Mouse (Mus musculus) MEL-GATA-1-ER (cell line): ENCODE data around the gene Utp11.
"Not testable (repeated sequence)": the region's sequence is repeated elsewhere in the genome, so short reads cannot be mapped to it uniquely, and the experiment has no call there.

Source experiments
- DNase-seq: peaks from one replicate; pipeline ENCODE4 v3.0.0-alpha.2; 2012; ENCODE audit warnings: low read depth; ENCODE audit errors: extremely low read depth

Utp11 gene

DNA sequence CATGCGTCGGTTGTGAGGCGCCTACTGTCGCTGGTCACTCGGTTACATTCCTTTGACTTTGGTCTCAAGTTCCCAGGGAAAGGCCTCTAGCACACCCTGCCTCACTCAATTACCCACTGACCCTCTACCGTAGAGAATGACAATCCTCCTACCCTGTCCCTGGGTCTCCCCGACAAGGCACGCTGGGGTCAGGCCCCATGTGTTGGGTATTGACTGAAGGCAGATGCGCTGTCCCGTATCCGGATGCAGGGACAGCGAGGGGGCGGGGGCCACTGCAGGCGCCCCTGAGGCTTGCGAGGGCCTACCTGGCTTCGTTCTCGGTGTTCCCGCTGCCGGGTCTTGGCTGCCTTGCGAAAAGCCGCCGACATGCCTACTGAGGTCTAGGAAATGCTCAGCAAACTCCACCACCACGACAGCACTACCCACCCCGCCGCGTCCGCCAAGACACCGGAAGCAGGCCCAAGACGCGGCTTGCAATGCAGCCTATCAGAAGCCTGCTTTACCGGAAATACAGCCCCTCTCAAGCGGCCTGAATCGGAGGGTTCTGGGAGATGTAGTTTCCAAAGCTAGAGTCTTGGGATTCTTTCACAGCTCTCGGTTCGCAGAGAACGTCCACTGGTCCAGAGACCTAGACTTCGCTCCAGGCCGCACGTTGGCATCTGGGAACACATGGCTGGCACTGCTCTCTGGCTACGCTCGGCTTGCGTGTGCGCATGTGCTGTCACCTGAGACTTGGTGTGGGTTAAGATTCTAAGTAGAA is at the start of gene Utp11:
Gene Utp11 (minus strand): TSS at position 466 of the 760 bp plus-strand sequence.
- DNase-seq, result peak; percentile 91

DNA sequence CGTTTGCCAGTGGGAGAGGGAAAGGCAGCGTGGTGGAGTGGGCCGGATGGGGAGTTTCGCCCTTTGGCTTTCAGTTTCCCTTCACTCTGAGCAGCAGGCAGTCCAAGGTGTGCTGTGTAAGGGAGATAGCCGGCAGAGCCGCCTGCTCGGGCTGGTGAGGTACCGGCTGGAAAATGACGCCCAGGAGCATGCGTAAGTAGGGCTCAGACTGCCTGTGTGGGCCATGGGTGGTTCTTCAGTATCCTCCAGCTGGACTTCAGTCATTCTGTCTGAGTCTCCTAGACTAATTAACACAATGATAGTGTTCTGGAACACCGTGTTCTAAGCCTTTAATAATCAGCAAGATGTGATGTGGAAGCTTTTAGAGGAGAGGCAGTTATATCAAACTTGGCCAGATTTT is 49.4 kb upstream of the Utp11 start:
- DNase-seq, result no peak

DNA sequence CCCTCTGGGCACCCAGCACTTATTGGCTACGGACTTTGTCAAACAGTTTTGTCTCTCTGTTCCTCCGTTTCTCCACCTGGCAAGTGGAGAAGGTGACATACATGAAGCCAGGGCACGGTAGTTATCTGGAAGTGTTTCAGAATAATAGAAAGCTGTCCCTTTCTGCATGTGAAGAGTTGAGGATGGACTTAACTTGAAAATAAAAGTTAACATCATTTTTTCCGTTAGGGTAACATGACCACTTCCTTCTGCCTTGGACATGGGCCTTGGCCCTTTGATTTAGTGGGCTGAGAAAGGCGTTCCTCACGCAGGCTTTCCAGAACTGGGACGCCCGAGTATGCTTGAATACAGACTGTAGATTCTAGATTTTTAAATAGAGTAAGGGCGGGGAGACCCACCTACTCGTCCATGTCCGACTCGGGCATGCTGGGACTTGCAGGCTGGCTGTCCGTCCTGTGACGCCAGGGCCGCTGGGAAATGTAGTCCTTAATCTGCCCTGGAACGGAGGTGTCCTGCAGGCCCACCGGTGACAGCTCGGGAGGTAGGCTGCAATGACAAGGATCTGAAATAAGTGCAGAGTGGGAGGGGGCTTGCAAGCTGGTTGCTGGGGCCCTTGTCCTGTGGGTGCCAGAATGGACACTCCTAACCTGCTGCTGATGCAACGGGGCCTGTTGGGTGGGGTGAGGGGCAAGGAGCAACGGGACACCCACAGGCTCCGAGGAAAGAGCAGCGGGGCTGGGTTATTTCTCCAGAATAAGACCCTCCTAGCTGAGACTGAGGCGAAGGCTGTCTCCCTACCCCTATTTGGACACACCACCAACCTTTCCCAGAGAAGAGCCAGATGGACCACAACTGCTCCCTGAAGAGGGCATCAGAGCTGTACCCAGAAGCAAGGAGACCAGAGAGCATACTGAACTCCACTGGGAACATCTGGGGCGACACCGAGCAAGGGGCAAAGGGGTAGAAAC is 48.3 kb upstream of the Utp11 start, which contains the start of gene Inpp5b:
Gene Inpp5b (plus strand): TSS at position 475 of the 968 bp plus-strand sequence.
- DNase-seq, result peak; percentile 56

DNA sequence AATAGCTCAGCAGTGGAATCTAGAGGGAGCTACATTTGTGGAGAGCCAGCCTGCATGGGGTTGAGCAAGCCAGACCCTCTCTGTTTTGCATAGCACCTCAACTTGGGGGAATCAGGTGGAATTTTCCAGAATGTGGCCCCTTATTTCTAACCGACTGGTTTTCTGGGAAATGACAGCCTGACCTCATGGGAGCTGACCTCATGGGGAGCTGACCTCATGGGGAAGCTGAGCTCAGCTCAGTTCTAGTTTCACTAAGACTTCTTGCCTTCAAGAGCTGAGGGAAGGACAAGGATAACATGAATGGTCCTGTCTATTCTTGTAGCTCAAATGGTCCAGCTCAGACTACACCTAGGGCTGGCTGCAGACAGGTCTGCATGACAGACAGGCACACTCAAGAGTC is 45.4 kb upstream of the Utp11 start:
- no peak for DNase-seq

DNA sequence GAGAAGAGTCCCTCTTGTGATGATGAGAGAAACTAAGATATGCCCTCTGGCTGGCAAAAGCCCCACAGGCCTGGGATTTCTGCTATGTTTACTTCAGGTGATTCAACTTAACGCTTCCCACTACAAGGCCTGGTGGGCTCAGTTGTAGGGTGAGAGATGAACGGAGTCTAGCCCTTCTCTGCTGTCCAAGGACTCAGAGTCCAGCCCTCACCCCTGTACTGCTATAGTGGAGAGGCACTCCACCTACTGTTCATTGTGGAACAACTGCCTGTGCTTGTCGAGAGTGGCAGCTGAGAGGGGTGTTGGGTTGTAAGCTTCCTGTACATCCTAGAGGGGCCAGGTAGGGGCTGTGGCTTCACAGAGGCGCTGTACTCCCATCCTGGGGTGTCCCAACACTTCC is 44.6 kb upstream of the Utp11 start:
- no peak for DNase-seq

DNA sequence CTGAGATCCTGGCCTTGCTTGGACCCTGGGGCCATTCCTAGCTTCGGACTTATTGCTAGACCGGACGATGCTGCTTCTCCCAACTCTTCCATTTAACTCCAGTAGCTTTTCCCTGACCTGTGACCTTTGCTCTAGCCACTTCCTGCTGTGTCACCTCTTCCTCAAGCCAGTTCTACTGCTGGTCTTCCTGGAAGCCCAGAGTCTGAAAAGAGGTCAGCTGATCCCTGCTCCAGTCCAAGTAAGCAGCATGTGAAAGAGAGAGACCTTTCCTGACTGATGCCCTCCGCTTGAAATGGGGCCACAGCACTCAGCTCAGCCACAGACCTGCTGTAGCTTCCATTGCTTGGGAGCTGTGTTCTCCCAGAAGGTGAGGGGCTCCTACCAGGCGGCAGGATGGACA is 44.1 kb upstream of the Utp11 start:
- DNase-seq, result no peak

DNA sequence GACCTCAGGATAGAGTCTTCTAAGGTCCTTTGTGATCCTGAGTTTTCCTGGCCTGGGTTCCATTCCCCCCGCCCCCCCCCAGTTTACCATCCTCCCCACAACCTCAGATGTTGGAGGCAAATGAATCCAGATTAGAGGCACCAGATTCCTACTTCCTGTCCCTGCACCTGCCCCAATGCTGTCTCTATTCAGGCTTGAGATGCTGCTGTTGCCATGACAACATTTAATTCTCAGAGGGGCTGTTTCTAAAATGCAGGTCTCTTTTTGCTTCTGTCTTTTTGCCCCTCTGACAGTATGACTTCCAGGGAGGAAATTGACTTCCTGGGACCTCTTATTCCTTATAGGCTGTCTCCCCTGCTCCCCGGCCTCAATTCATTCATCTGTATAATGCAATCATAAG is 43.6 kb upstream of the Utp11 start:
- no peak for DNase-seq

DNA sequence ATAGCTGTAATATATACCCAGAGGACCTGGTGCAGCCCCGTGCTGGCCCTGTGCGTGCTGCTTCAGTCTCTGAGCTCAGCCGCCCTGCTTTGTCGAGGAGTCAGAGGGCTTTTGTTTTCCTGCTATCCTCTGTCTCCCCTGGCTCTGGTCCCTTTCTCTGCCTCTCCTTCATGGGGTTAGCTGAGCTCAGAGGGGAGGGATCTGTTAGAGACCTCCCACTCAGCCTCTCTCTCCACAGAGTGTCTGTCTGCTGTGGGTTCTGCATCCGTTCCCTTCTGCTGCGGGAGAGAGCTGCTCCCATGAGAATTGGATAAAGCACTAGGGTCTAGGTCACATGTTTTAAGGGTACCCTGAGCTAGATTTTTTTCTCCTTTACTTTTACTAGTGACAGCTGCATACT is 32.7 kb upstream of the Utp11 start:
- no peak for DNase-seq

DNA sequence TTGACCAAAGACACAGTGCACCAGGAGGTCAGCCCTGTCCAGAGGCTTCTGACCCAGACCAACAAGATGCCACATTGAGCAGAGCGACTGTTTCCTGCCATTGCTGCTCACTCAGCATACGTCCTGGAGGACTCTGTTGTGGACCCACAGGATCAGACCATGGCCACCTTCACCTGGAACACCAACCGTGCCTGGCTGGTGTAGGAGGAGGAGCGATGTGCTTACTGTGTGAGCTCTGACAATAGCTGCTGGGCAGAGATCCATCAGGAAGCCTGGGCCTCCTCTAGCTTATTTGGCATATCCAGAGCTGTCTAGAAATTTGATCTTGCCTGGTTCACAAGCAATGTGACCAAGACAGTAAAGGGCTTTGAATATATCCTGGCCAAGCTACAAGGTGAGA is 25.7 kb upstream of the Utp11 start:
- DNase-seq, result no peak

DNA sequence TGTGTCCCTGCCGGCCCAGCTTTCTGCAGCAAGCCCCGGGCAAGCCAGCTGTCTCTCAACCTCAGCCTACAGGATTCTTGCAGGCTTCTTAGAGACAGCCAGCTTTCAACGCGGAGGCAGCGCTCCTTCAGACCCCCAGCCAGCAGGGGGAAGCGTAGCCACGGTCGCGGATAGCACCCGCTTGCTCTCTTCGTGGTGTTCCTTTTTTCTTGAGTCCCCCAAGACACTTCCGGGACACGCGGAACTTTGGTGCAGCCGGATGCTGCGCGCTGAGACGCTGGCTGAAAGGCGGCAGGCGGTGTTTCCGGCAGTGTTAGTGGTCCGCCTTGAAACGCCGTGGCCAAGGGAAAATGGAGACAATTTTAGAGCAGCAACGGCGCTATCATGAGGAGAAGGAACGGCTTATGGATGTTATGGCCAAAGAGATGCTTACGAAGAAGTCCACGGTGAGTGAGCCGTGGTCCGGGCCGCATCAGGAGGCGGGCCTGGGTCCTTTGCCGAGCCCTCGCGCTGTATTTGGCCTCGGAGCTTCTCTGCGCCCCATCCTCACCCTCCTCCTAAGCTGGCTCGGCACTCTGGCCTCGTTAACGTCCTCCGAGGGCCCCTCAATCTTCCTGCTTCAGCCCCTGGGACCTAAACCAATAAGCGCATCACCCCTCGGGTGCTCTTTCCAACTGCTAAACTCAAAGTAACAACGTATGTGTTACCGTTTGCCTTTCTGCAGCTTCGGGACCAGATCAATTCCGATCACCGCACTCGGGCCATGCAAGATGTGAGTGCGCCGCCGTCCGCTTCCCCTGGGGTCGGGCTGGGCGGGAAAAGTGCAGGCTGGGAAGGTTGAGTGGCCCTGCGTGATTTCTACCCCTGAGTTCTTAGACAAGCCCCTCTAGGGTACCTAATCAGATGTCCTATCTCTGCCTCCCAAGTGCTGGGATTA is 21.4 kb upstream of the Utp11 start, which contains the start of gene Sf3a3:
Gene Sf3a3 (plus strand): TSS at position 232 of the 937 bp plus-strand sequence.
- peak; percentile 95 for DNase-seq

DNA sequence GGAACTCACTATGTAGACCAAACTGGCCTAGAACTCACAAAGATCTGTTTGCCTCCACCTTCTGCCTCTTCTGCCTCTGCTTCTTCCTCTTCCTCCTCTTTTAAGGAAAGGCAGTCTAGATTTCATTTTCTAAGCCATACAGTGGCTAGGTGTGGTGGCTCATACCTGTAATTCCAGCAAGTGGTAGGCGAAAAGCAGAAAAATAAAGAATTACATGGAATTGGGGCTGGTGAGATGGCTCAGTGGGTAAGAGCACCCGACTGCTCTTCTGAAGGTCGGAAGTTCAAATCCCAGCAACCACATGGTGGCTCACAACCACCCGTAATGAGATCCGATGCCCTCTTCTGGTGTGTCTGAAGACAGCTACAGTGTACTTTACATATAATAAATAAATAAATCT is 20.4 kb upstream of the Utp11 start:
- not testable (repeated sequence) for DNase-seq

DNA sequence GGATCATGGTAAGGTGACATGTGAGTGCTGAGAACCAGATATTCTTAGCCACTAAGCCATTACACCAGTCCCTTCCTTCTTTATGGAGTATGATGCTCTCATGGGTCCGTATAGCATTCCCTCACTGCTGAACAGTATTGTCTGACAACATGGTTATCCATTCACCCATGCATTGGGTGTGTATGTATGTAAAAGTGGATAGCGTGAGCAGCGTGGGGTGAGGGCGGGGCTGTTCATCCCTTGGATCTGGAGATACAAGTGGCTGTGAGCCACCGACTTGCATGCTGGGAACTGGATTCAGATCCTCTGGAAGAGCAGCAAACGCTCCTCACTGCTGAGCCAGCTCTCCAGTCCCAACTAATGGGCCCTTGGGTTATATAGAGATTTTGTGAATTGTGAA is 19.2 kb upstream of the Utp11 start:
- no peak for DNase-seq

DNA sequence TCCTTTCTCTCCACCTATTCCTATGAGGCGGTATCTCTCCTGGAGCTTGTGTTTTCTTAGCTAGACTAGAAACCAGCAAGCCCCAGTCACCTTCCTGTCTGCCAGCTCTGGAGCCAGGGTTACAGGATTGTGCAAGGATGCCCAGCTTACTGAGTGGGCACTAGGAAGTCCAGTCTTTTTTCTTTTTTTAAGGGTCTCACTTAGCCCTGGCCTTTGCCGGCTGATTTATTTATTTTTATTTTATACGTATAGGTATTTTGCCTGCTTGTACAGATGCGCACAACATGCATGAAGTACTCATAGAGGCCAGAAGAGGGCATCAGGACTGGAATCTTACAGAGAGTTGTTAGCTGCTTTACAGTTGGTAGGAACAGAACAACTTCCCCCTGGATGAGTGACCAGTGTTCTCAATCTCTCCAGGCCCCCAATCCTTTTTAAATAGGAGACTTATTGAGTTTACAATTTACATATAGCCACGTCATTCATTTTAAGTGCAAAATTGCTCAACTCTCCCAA is 17.4 kb upstream of the Utp11 start:
- DNase-seq, result peak; percentile 70

DNA sequence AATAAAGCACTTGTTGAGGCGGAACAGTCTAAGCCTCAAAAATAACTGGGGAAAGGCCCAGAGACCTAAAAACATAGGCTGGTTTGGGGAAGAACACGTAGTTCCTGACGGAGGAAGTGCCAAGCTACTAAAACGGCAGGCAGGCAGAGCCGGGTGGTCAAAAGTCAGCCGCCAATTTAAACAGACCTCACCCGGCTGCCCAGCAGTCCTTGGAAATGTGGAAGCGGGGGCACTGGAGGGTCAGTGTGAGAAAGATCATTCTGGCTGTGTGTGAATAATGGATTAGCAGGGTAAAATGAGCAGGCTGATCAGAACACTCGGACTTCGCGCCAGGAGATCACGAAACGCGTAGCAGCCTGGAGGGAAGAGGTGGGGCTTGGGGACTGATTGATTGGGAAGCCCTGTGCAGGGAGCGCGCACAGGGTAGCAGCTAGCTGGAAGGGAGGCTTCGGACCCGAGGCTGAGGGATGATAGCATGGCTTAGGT is 16.6 kb upstream of the Utp11 start:
- no peak for DNase-seq

DNA sequence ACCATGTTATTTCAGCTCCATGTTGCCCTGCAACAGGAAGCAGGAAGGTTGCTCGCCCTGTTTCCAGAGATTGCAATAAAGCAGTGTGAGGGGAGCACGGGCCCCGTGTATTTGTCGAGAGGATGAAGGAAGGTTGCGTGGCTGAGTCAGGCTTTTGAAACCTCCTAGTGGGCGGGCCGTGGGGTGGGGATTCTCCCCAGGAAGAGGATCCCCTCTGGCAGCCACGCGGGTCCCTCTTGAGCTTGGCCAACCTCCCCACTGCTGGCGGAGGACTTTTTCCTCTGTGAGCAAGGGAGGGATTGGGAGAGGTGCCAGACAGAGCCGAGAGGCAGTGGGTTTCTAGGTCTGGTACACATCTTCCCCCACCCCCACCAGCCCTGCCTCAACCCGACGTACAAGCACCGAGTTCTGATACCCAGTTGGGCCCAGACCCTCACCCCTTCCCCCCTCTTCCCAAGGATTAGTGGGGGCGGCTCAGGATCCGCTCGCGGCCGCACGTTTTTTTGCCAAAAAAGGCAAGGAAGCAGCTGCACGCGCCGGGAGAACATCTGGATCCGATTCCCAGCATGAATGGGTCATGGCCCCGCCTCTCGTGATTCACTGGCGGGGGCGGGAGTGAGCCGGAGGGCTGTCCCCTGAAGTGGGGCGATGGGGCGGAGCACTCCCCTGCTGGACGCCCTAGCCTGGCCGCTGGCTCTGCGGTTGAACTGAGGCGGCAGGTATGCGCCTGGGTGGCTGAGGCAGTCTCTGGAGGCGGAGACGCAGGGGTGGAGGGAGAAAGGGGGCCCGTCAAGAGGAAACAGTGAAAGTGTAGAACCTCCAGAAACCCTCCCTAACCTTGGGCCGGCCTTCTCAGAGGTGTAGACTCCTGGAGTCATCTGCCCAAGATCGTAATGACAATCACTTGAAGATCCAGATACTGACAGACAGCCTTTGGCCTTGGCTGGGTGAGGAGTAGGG is 15.4 kb upstream of the Utp11 start:
- peak; percentile 63 for DNase-seq

DNA sequence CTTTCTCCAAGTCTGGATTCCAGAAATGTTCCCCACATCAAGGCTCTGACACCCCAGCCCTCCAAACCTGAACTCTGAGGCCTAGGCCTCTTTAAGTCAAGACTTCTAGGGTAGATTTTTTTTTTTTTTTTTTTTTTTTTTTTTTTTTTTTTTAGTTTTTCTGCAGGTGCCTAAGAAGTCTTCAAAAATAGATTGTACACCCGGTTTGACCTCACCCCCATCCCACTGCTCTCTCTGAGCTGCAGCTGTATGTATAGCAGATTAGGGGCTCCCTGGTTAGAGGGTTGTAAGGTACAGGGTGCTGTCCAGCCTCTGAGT is 14.8 kb upstream of the Utp11 start:
- not testable (repeated sequence) for DNase-seq

DNA sequence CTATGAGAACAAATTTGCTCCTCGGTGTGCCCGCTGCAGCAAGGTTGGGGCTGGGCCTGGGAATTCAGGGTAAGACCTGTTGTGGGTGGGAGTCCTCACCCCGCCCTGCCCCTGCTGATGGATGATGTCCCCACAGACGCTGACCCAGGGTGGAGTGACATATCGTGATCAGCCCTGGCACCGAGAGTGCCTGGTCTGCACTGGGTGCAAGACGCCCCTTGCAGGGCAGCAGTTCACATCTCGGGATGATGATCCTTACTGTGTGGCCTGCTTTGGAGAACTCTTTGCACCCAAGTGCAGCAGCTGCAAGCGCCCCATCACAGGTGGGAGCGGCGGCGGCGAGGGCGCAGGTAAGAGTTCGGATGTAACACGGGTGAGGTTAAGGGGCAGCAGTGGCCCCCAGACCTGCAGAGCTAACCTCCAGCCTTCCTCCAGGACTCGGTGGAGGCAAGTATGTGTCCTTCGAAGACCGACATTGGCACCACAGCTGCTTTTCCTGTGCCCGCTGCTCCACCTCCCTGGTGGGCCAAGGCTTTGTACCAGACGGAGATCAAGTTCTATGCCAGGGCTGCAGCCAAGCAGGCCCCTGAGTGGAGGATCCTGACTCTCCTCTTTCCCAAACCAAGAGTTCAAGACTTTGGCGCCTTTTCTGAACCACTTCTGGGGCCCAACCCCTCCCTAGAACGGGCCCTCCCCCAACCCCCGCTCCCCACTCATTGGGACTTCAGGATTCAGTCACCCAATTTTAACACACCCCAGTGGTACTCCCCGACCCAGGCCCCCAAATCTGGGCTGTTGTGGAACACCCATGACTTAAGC is 14.2 kb upstream of the Utp11 start:
- DNase-seq, result not testable (repeated sequence)

DNA sequence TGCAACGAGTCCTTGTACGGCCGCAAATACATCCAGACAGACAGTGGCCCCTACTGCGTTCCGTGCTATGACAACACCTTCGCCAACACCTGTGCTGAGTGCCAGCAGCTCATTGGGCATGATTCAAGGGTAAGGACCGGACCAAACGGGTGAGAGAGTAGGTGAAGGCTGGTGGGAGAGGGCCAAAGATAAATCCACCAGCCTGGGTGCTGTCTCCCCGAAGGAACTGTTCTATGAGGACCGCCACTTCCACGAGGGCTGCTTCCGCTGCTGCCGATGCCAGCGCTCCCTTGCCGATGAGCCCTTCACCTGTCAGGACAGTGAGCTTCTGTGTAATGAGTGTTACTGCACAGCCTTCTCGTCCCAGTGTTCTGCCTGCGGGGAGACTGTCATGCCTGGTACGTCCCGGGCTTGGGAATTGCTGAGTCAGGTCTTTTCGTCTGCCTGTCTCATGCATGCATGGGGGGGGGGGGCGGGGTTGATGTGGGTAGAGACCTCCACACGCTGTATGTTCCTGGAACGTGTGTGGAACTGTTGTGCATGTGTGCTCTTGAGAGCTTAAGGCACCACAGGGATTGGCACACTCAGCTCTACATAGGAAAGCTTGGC is 12.4 kb upstream of the Utp11 start:
- DNase-seq, result no peak
